Mouse (Mus musculus): ENCODE results near the gene Olfr819. TPM values are rescaled to one million over a fixed set of nuclear protein-coding genes. Genes with fewer than 3 reads are reported as not detected.
"Not testable (repeated sequence)": the region's sequence is repeated elsewhere in the genome, so short reads cannot be mapped to it uniquely, and the experiment has no call there.

The Olfr819 gene
- polyA plus RNA-seq (2012; rRNA removed), result not detected in 2 replicates

- DNase-seq (ENCODE audit: extremely low spot score in 1 of 2, low spot score in 1 of 2), result not testable (repeated sequence)
These were observed at the start of gene Olfr819 for GRCm38 (mm10) chr10:129967166-129967565. TSS of gene Olfr819 (minus strand) at chr10:129967266.

GRCm38 (mm10) chr10:130012321-130012720 is 45.3 kb upstream of the Olfr819 start, which contains the start of gene Olfr820:
TSS of gene Olfr820 (plus strand) at chr10:130012621.
- DNase-seq (ENCODE audit: extremely low spot score in 1 of 2, low spot score in 1 of 2), result no peak

- not testable (repeated sequence) for DNase-seq (ENCODE audit: extremely low spot score in 1 of 2, low spot score in 1 of 2)
These were observed 38.3 kb upstream of the Olfr819 start for GRCm38 (mm10) chr10:130005366-130005765.

- DNase-seq (ENCODE audit: extremely low spot score in 1 of 2, low spot score in 1 of 2), result not testable (repeated sequence)
These were observed 37.0 kb upstream of the Olfr819 start for GRCm38 (mm10) chr10:130004104-130004503.

DNA sequence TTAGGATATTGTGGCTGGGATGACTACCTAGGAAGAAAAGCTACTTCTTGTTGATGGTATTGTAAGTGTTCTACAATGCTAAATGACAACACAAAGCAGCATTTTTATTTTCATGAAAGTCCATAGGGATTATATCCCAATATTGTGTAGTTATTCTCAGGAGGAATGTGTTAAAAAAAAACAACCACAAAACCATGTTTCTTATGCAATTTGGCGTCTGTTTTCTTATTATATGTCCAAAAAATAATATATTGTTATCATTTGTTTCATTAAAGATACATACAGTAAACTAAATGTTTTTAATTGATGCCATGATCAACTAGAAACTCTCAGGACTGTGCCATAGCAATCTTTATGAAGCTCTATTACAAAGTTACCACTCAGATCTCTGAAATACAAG is 17.9 kb upstream of the Olfr819 start, which contains the start of gene Gm10310:
Gene Gm10310, minus strand, starts transcription at position 101 of the 400 bp plus-strand sequence.
- DNase-seq (ENCODE audit: extremely low spot score in 1 of 2, low spot score in 1 of 2), result not testable (repeated sequence)

DNA sequence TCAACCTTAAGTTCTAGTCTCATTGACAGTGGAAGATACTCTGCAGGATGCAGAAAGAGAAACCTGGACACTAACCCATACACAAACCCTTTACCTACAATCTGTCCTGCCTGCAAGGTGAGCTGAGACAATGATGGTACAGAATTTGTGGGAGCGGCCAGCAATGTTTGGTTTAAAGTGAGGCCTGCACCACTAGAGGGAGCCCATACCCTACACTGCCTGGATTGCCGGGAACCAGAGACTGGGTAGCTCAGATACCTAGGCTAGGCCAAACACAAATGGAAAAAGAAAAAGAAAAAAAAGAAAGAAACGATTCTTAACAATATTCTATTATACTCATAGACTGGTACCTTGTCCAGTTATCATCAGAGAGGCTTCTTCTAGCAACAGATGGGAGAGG is 14.8 kb upstream of the Olfr819 start:
- DNase-seq (ENCODE audit: extremely low spot score in 1 of 2, low spot score in 1 of 2), result not testable (repeated sequence)

- DNase-seq (ENCODE audit: extremely low spot score in 1 of 2, low spot score in 1 of 2), result not testable (repeated sequence)
These were observed 9.0 kb upstream of the Olfr819 start, which contains the start of gene Olfr247 for GRCm38 (mm10) chr10:129976040-129976439. TSS of gene Olfr247 (minus strand) at chr10:129976140.

- not testable (repeated sequence) for DNase-seq (ENCODE audit: extremely low spot score in 1 of 2, low spot score in 1 of 2)
These were observed 5.9 kb upstream of the Olfr819 start for GRCm38 (mm10) chr10:129972994-129973393.

DNA sequence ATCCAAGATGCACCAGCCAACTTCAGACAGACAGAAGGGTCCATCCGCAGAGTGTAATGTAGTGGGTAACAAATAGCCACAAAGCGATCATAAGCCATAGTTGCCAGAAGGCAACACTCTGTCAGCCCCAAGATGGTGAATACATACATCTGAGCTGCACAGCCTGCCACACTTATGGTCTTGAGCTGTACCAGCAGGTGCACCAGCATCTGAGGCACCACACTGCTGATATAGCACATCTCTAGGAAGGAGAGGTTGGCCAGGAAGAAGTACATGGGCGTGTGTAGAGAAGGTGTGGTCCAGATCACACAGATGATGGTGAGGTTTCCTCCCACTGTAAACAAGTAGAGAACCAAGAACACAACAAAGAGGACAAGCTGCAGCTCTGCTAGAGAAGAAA is 834 bp downstream of the Olfr819 start:
- DNase-seq (ENCODE audit: extremely low spot score in 1 of 2, low spot score in 1 of 2), result not testable (repeated sequence)

DNA sequence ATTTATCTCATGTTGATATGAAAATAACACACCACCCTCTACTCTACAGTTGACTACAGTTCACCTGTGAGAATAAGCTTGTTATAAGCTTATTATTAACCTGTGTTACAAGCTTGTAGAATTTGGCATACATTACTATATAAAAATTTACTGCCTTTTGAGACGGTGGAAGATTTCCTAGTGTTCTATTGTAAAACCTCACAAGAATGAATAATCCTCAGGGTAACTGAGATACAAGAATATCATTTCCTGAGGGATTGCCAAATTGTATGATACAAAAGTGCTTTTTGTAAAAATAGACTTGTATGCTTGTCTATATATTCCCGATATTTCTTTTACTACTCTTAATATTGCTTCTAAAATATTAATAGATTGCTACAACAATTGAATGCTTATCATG is 18.1 kb downstream of the Olfr819 start, which contains the start of gene Olfr818:
Gene Olfr818, minus strand, starts transcription at position 101 of the 400 bp plus-strand sequence.
- DNase-seq (ENCODE audit: extremely low spot score in 1 of 2, low spot score in 1 of 2), result no peak

DNA sequence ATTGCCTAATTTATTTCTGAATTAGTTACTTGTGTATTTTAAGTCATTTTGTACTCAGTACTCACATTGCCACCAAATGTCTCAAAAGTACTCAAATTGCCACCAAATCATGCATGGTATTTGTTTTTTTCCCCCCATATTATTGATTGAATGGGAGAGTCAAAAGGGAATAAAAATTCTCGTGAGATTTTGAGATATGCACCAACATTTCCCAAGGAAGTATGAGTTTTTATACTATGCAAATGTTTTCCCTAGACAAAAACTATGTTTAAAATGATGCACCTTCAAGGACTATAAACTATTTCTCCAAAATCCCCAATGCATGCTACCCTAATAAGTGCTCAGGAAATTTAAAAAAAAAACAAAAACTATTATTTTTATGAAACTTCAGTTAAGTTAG is 51.6 kb downstream of the Olfr819 start, which contains the start of gene Olfr816:
Gene Olfr816, minus strand, starts transcription at position 101 of the 400 bp plus-strand sequence.
- no peak for DNase-seq (ENCODE audit: extremely low spot score in 1 of 2, low spot score in 1 of 2)

Other genes with a start within 250 kb of the Olfr819 start
- gene Olfr805, start 237.9 kb downstream of the Olfr819 start, polyA plus RNA-seq (2012; rRNA removed), result not detected in 2 replicates
- not detected in 2 replicates for gene Olfr806, start 225.3 kb downstream of the Olfr819 start, polyA plus RNA-seq (2012; rRNA removed)
- not detected in 2 replicates for gene Olfr807, start 209.5 kb downstream of the Olfr819 start, polyA plus RNA-seq (2012; rRNA removed)
- not detected in 2 replicates for gene Olfr808, start 201.8 kb downstream of the Olfr819 start, polyA plus RNA-seq (2012; rRNA removed)
- gene Olfr809, start 192.6 kb downstream of the Olfr819 start, polyA plus RNA-seq (2012; rRNA removed), result not detected in 2 replicates
- gene Olfr810, start 172.3 kb downstream of the Olfr819 start, polyA plus RNA-seq (2012; rRNA removed), result not detected in 2 replicates
- not detected in 2 replicates for gene Olfr811, start 162.9 kb downstream of the Olfr819 start, polyA plus RNA-seq (2012; rRNA removed)
- not detected in 2 replicates for gene Olfr812, start 121.2 kb downstream of the Olfr819 start, polyA plus RNA-seq (2012; rRNA removed)
- gene Olfr813, start 111.9 kb downstream of the Olfr819 start, polyA plus RNA-seq (2012; rRNA removed), result not detected in 2 replicates
- gene Olfr814, start 87.4 kb downstream of the Olfr819 start, polyA plus RNA-seq (2012; rRNA removed), result not detected in 2 replicates
- gene Olfr815, start 61.4 kb downstream of the Olfr819 start, polyA plus RNA-seq (2012; rRNA removed), result not detected in 2 replicates
- not detected in 2 replicates for gene Olfr816, start 51.7 kb downstream of the Olfr819 start, polyA plus RNA-seq (2012; rRNA removed)
- gene Olfr818, start 18.2 kb downstream of the Olfr819 start, polyA plus RNA-seq (2012; rRNA removed), result not detected in 2 replicates
- not detected in 2 replicates for gene Olfr247, start 8.9 kb upstream of the Olfr819 start, polyA plus RNA-seq (2012; rRNA removed)
- not detected in 2 replicates for gene Gm10310, start 17.8 kb upstream of the Olfr819 start, polyA plus RNA-seq (2012; rRNA removed)
- gene Olfr820, start 45.4 kb upstream of the Olfr819 start, polyA plus RNA-seq (2012; rRNA removed), result not detected in 2 replicates
- not detected in 2 replicates for gene Olfr821, start 63.1 kb upstream of the Olfr819 start, polyA plus RNA-seq (2012; rRNA removed)
- not detected in 2 replicates for gene Olfr822, start 103.9 kb upstream of the Olfr819 start, polyA plus RNA-seq (2012; rRNA removed)
- not detected in 2 replicates for gene Olfr823, start 148.1 kb upstream of the Olfr819 start, polyA plus RNA-seq (2012; rRNA removed)
- not detected in 2 replicates for gene Olfr824, start 162.7 kb upstream of the Olfr819 start, polyA plus RNA-seq (2012; rRNA removed)
- gene Olfr825, start 199.5 kb upstream of the Olfr819 start, polyA plus RNA-seq (2012; rRNA removed), result not detected in 2 replicates
- gene Olfr826, start 216.9 kb upstream of the Olfr819 start, polyA plus RNA-seq (2012; rRNA removed), result not detected in 2 replicates
- not detected in 2 replicates for gene Olfr827, start 247.1 kb upstream of the Olfr819 start, polyA plus RNA-seq (2012; rRNA removed)